8 mouse cellular contexts compared by ENCODE assay signal in the genomic region with DNA sequence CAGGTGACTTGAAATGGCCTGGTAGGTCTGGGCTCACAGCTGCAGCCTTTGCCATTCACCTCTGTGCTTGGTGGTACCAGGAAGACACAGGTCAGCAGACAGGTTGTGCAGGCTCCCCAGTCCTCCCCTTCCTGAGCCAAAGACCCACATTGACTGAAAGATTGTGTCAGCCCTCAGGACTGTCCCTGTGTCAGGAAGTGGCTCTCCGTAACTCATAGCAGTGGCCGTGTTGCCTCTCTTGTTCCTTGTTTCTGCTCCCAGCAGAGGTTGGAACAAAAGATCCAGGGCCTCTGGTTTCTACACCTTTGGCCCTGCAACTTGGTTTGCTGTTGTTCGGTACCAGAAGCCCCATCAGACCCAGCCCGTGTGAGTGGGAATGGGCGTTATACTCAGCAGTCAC. TPM values are rescaled to one million over a fixed set of nuclear protein-coding genes. Genes with fewer than 3 reads are reported as not detected.
DNase-seq lines count a peak whose midpoint lies in the region; ATAC-seq and TF ChIP-seq lines count a peak whose summit lies in the region.

No protein-coding gene starts in this region.

- peaks cover 14% of the 10 kb centered on the region for H3K4me1 ChIP-seq in heart, adult 2 months (ENCODE audit: control insufficient read depth, insufficient read depth, low read length)
- no peaks in the 10 kb centered on the region; the same call in 1 of the 2 replicates for H3K4me1 ChIP-seq in lung, embryonic 14.5 days (ENCODE audit: insufficient read depth)
- peaks cover 97% of the 10 kb centered on the region for H3K4me1 ChIP-seq in megakaryocyte, embryonic 14.5 days

- H3K4me3 ChIP-seq in heart, adult 2 months, result peak overlapping the region; percentile 8; the same call in 1 of the 2 replicates
- H3K4me3 ChIP-seq in lung, embryonic 14.5 days (ENCODE audit: low read depth, low read length), result no peak overlapping the region
- H3K4me3 ChIP-seq in megakaryocyte, embryonic 14.5 days (replicated peaks), result peak overlapping the region; percentile 83

- no peaks in the 10 kb centered on the region for H3K36me3 ChIP-seq in heart, adult 2 months (ENCODE audit: control insufficient read depth, insufficient read depth, low read length)
- H3K36me3 ChIP-seq in lung, embryonic 14.5 days (ENCODE audit: insufficient read depth), result 0 out of 2 replicates have a peak, but pooled peaks cover 3% of the 10 kb centered on the region
- peaks cover 49% of the 10 kb centered on the region for H3K36me3 ChIP-seq in megakaryocyte, embryonic 14.5 days (replicated peaks; ENCODE audit: low read length)

- DNase-seq in heart, adult 2 months, result no peak
- no peak for DNase-seq in heart, postnatal 25 days (ENCODE audit: low spot score)
- no peak for DNase-seq in lung, embryonic 14.5 days
- DNase-seq in lung, postnatal 25 days (ENCODE audit: low spot score), result no peak
- DNase-seq in ovary, postnatal 10 days (ENCODE audit: low spot score), result no peak
- DNase-seq in Muller cell, postnatal 12 days (ENCODE audit: inconsistent ontology term), result no peak

- TF ChIP-seq EP300 in heart, adult 2 months (IDR thresholded peaks at IDR 0.05; ENCODE audit: insufficient read depth, low read depth, low read length), result no peak

- no peaks in the 10 kb centered on the region for H3K9me3 ChIP-seq in lung, embryonic 14.5 days (ENCODE audit: low read depth, low read length)
- H3K9me3 ChIP-seq in megakaryocyte, embryonic 14.5 days, result no peaks in the 10 kb centered on the region

- intact Hi-C loops in heart, adult 2 months (cut with DNase I), result loop anchor here (2.0 kb wide), 2 partner anchors 20 to 40 kb away; a partner anchor contains a TSS
- intact Hi-C loops in heart, postnatal 25 days (cut with DNase I), result loop anchor here (5.0 kb wide), 1 partner anchor 42 kb away; a partner anchor contains a TSS

- H3K9ac ChIP-seq in heart, adult 2 months (ENCODE audit: low read depth, low read length), result no peak overlapping the region
- H3K9ac ChIP-seq in lung, embryonic 14.5 days, result no peak overlapping the region

- TF ChIP-seq POLR2A in heart, adult 2 months (IDR thresholded peaks at IDR 0.05; ENCODE audit: insufficient read depth, low read depth, low read length), result no peak

- 21% methylated on average over 5 of the region's 5 CpGs for WGBS in heart, adult 2 months
- 70% methylated on average over 5 of the region's 5 CpGs for WGBS in lung, embryonic 14.5 days

- TF ChIP-seq CTCF in heart, adult 2 months (IDR thresholded peaks at IDR 0.05), result no peak
- no peak for TF ChIP-seq CTCF in lung, embryonic 14.5 days (IDR thresholded peaks at IDR 0.05; ENCODE audit: low read depth)

- no peak; the same call in 1 of the 2 replicates for ATAC-seq in lung, embryonic 14.5 days (ENCODE audit: insufficient read depth)
- ATAC-seq in hematopoietic stem cell, adult 5-6 weeks (replicated peaks in 1 of 2; ENCODE audit: insufficient read depth in 1 of 2, low FRiP score in 2 of 2, low TSS enrichment in 1 of 2, low read depth in 1 of 2, poor library complexity in 2 of 2, severe bottlenecking in 2 of 2), result peak; percentile 8 to 31; a peak in 2 of 4 replicates

- peak overlapping the region; percentile 81 for H3K27ac ChIP-seq in heart, adult 2 months
- peak overlapping the region; percentile 66 for H3K27ac ChIP-seq in lung, embryonic 14.5 days (ENCODE audit: low read depth)

- no peaks in the 10 kb centered on the region for H3K27me3 ChIP-seq in heart, adult 2 months (ENCODE audit: control insufficient read depth, insufficient read depth, low read length)
- no peaks in the 10 kb centered on the region for H3K27me3 ChIP-seq in lung, embryonic 14.5 days (ENCODE audit: insufficient read depth, low read length)
- no peaks in the 10 kb centered on the region for H3K27me3 ChIP-seq in megakaryocyte, embryonic 14.5 days (replicated peaks)

- H3K79me2 ChIP-seq in heart, adult 2 months (replicated peaks; ENCODE audit: control insufficient read depth, insufficient read depth, low read length), result no peaks in the 10 kb centered on the region

- H3K4me2 ChIP-seq in lung, embryonic 14.5 days, result no peak overlapping the region

RNA-seq across cellular contexts. Expression of a gene that starts 17.7 kb away (rescaled TPM):
- under 1 TPM; 0.26 to 0.68 TPM for total RNA-seq in heart, adult 2 months (2021)
- polyA plus RNA-seq in heart, adult 2 months (2012; rRNA removed), result 0.23 and 0.29 TPM in 2 replicates
- total RNA-seq in heart, postnatal 25 days (2021), result under 1 TPM; 0.49 to 0.67 TPM
- 6.9 and 7.6 TPM in 2 replicates for polyA plus RNA-seq in lung, embryonic 14.5 days (2014; fragmentation: Nextera tagmentation; extraction: Ambion mirVana)
- total RNA-seq in hematopoietic stem cell, adult 5-6 weeks (2017), result 0.40 and 1.3 TPM in 2 replicates
- polyA plus RNA-seq in megakaryocyte, embryonic 14.5 days (2012; ENCODE audit: insufficient read depth, low replicate concordance), result 0.65 TPM in 1 of 2 replicates, not detected in the other

RNA-seq across cellular contexts. Expression of a gene that starts 32.2 kb away (rescaled TPM):
- not detected for total RNA-seq in heart, adult 2 months (2021)
- not detected in 2 replicates for polyA plus RNA-seq in heart, adult 2 months (2012; rRNA removed)
- not detected for total RNA-seq in heart, postnatal 25 days (2021)
- not detected in 2 replicates for polyA plus RNA-seq in lung, embryonic 14.5 days (2014; fragmentation: Nextera tagmentation; extraction: Ambion mirVana)
- total RNA-seq in hematopoietic stem cell, adult 5-6 weeks (2017), result not detected in 2 replicates
- not detected in 2 replicates for polyA plus RNA-seq in megakaryocyte, embryonic 14.5 days (2012; ENCODE audit: insufficient read depth, low replicate concordance)

RNA-seq across cellular contexts. Expression of a gene that starts 40.6 kb away (rescaled TPM):
- 1 to 10 TPM; 2.1 to 3.0 TPM for total RNA-seq in heart, adult 2 months (2021)
- 2.0 and 2.9 TPM in 2 replicates for polyA plus RNA-seq in heart, adult 2 months (2012; rRNA removed)
- total RNA-seq in heart, postnatal 25 days (2021), result 1 to 10 TPM; 2.3 to 3.5 TPM
- 28.1 and 32.9 TPM in 2 replicates for polyA plus RNA-seq in lung, embryonic 14.5 days (2014; fragmentation: Nextera tagmentation; extraction: Ambion mirVana)
- 2.5 and 3.1 TPM in 2 replicates for total RNA-seq in hematopoietic stem cell, adult 5-6 weeks (2017)
- polyA plus RNA-seq in megakaryocyte, embryonic 14.5 days (2012; ENCODE audit: insufficient read depth, low replicate concordance), result 13.9 and 46.5 TPM in 2 replicates
